Mouse (Mus musculus): ENCODE measurements around the gene Atp9a.

Atp9a gene

DNA sequence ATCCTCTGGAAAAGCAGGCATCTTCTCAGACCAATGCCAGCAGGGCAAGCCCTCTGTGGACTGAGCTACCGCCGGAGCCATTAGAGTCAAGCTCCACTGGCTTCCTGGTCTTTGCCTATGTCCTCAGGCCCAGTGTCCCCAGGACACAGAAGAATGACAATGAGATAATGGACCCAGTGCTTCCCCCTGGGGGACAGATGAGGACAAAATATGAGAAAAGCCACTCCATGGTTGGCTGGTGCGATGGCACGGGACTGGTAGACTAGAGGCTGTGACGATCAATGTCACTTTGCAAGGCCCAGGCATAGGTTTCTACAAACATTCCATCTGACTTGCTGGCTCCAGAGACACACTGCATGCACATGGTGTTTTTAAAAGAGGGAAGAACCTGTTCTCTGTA is 149.2 kb downstream of the Atp9a start:
- peak; percentile 37 for DNase-seq

DNA sequence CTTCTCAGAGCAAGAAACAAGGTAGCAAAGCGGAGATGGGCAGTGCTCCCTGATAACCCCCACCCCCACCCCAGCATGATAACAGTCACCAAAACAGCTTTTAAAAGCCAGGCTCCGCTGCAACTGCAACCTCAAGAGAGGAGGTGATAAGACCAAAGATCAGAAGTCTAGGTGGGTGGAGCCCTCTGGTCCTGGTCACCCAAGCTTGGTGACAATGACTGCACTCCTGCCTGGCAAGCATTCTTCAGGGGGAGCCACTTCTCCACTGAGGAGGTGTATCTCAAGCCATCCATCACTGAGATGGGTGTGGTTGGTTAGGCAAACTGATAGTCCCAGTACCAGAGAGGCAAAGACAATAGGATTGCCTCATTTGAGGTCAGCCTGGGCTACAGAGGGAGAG is 151.1 kb downstream of the Atp9a start:
- DNase-seq = no peak

DNA sequence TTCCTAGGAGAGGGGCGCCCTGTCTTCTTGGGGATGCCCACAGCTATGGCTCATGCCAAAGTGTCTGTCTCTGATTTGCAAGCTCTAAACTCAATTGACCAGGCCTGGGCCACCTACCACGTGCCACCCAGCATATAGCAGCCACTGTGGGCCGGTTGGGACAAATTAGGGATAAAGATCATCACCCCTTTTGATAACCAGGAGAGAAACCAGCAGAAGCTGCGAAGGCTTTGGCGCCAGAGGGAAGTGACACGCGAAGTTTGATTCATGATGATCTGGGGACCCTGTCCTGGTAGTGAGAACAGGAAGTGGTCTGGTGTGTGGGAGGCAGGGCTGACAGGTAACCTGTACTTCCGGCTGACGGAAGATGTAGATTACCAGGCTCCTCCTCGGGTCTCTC is 151.7 kb downstream of the Atp9a start:
- DNase-seq = peak; percentile 63

DNA sequence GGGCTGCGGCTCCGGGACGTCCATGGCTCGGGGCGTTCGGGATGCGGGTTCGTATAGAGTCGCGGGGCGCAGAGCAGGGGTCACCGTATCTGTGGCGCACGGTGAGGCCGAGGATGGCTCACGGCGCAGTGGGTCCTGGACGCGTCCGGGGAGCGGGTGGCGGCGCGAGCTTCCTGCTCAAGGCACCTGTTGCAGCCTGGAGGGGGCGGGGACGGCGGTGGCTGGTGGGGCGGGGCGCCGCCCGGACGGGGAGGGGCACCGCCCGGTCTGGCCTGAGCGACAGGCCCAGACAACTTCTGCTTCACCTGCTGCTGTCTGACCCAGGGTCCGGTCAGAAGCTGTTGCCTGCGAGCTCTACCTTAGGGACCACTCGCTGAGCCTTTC is 152.0 kb downstream of the Atp9a start:
- DNase-seq = peak; percentile 88

DNA sequence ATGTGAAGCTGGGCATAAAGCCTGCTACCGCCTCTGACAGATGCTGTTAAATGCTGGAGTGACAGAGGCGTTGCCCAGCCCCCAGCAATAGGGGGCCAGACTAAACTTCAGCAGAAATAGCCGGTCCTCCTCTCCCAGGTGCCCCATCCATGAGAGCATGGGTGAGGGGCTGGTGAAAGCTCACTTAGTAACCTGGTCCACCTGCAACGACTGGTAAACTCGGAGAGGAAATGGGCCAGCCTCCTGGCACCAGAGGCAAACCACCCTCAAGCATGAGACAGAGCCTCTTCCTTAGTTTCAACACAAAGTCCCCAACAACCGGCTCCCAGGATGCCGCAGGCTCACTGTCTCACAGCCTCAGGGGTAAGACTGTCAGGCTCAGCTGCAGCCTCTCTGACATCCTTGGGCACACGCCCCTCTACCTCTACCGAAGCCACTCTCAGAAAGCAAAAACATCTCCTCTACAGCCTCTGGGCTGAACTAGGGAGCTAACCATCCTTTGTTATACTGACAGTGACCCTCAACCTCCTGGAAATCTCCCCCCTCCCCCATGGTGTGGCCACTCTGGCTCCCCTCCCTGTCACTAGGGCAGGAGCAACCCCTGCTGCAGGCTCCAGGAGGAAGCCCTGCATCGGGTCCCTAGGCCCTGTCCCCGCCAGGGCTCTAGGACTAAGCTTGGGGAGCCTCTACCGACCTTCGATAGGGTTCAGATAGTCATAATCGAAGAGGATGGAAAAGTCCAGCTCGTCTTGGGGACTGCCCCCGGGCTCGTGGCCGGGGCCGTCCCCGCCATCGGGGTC is 152.6 kb downstream of the Atp9a start:
- DNase-seq = peak; percentile 72

DNA sequence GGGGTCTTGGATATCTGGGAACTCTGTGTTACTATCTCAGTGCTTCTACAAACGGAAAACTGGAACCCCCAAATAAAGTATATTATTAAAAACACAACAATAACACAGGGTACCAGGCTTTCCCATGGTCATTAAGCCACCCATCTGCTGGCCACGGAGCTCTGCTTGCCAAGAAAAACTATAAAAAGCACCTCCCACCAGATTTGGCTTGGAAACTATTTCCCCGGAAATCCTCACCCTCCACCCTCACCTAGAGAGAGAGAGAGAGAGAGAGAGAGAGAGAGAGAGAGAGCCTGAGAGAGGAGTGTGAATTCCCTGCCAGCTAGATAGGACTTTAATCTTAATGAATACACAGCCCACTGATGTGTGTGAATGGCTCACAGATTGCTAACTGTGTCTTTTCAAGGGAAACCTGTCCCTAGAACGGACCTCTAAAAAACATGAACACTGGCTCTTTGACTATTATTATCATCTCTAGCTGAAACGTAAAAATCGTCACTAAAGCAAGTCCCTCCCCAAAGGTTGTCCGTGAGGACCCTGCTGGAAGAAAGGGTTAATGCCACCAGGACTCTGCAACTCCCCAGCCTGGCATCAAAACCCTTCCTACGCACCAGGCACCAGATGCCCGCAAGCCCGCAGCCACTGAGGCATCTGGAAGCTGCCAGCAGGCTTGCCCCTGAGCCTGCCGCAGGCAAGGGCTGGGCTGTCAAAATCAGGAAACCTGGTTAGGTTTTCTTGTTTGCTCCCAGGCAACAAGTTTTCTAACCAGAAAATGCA is 153.4 kb downstream of the Atp9a start:
- DNase-seq = peak; percentile 43

DNA sequence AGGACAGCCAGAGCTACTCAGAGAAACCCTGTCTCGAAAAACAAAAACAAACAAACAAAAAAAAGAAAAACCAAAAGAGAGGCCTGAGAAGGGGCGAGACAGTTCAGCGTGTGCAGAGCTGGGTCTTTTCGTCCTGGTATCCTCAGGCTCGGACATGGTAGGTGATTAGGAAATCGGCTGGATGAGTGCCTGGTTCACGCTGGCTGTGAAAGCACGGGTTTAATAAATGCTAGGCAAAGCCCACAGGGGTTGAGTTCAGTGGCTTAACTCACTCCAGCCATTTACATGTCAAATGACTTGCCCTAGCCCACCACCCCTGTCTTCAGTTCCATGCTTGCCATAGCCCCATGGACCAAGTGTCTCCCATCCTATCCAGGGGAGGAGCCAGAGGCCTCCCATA is 155.1 kb downstream of the Atp9a start:
- DNase-seq = no peak

DNA sequence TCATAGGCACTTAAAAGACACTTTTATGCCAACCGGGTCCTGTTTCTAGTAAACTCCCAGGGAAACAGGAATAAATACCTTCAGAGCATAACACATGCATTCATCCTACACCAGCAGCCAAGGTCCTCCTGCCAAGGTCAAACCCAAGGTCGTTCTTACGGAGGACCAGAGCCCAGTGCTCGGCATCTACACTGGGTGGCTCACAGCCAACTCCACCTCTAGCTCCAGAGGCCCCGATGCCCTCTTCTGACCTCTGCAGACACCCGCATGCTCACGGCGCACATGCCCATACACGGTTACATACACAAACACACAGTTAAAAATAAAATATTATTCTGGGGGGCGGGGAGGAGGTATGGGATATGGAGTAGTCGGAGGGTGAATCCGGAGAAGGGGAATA is 155.7 kb downstream of the Atp9a start:
- no peak for DNase-seq

DNA sequence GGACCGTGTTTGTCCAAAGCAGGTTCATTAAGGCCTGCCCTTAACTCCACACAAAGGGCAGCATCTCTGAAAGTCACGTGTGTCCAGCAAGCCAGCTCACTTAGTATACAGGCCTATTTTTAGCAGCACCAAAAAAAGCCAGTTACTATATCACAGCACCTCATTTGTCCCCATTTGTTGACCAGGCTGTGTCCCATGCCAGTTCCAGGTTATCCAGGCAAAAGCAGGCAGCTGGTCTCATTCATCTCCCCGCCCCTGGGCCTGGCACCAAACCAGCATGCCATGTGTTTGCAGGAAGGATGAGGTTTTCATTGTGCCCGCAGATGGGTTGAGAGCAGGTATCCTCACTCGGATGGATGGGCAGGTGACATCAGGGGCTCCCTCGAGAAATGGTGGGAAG is 157.4 kb downstream of the Atp9a start:
- no peak for DNase-seq

Data from thymus, postnatal 14 days (tissue).